Comparison of ENCODE assay signal across 12 mouse cellular contexts in the genomic region with DNA sequence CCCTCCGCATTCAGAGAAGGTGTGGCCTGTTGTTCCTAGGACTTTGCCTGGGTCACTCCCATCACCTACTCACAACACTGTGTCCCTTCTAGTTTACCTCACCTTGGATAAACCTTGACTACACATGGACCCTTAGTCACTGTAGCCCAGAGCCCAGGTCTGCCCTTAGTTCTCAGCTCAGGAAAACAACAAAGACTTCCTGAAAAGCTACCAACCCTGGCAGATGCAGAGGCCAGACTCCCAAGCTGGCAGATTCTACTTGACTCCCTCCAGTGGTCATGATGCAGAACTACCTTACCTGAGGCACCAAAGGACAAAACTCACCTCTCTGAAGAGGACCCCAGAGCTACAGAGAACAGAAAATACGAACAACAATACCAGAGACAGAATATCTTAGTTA. TPM values are rescaled to one million over a fixed set of nuclear protein-coding genes. Genes with fewer than 3 reads are reported as not detected.
DNase-seq lines count a peak whose midpoint lies in the region; ATAC-seq and TF ChIP-seq lines count a peak whose summit lies in the region.
"Had no signal": no experiment of that assay in that cellular context is flagged by ENCODE, and none has a peak within 500 bp of the region (broad histone marks: within the 10 kb centered on the region; RNA-seq: fewer than 3 reads in every experiment).

No protein-coding gene starts in this region.

- POLR2A ChIA-PET in Patski (lab: Charles Lee): interaction anchor here (1.0 to 1.7 kb wide), 3 partner anchors 13 to 108 kb away, joined by 3 to 4 read pairs (median 3); no protein-coding TSS in a partner anchor

- WGBS in heart, postnatal 0 days: 62% methylated on average over 2 of the region's 2 CpGs
- 45% methylated on average over 2 of the region's 2 CpGs for WGBS in intestine, postnatal 0 days

- no peak overlapping the region for H3K9ac ChIP-seq in heart, postnatal 0 days (replicated peaks; ENCODE audit: low read depth, low read length)
- H3K9ac ChIP-seq in intestine, postnatal 0 days (ENCODE audit: low read depth, low read length): no peak overlapping the region
- H3K9ac ChIP-seq: embryonic facial prominence, embryonic 13.5 days; heart, embryonic 15.5 days had no signal

- TF ChIP-seq EP300 in heart, postnatal 0 days (IDR thresholded peaks at IDR 0.05; ENCODE audit: low read depth): no peak

- no peaks in the 10 kb centered on the region for H3K9me3 ChIP-seq in heart, postnatal 0 days (replicated peaks; ENCODE audit: control insufficient read depth, low read length)
- no peaks in the 10 kb centered on the region for H3K9me3 ChIP-seq in intestine, postnatal 0 days (ENCODE audit: control insufficient read depth)
- H3K9me3 ChIP-seq: embryonic facial prominence, embryonic 13.5 days; heart, embryonic 15.5 days had no signal

- peak; percentile 49 for TF ChIP-seq CTCF in heart, postnatal 0 days (IDR thresholded peaks at IDR 0.05; ENCODE audit: low read depth)
- TF ChIP-seq CTCF in Patski (IDR thresholded peaks at IDR 0.05): peak; percentile 74
- TF ChIP-seq CTCF in intestine, postnatal 0 days (IDR thresholded peaks at IDR 0.05; ENCODE audit: low read depth): peak; percentile 81

- H3K36me3 ChIP-seq in heart, postnatal 0 days (replicated peaks; ENCODE audit: control insufficient read depth, insufficient read depth, low read length): no peaks in the 10 kb centered on the region
- H3K36me3 ChIP-seq in intestine, postnatal 0 days (ENCODE audit: control insufficient read depth, insufficient read depth): no peaks in the 10 kb centered on the region
- H3K36me3 ChIP-seq: embryonic facial prominence, embryonic 13.5 days; heart, embryonic 15.5 days had no signal

- no peak overlapping the region for H3K4me3 ChIP-seq in heart, postnatal 0 days (ENCODE audit: low read depth, low read length)
- no peak overlapping the region for H3K4me3 ChIP-seq in intestine, postnatal 0 days (ENCODE audit: low read depth, low read length)
- H3K4me3 ChIP-seq: embryonic facial prominence, embryonic 13.5 days; heart, embryonic 15.5 days; myocyte had no signal

- CTCF ChIA-PET in Patski (lab: Charles Lee): interaction anchor here (0.7 to 6.8 kb wide), 13 partner anchors 9 to 227 kb away, joined by 3 to 54 read pairs (median 4); a partner anchor contains a TSS

- no peaks in the 10 kb centered on the region for H3K27me3 ChIP-seq in heart, postnatal 0 days (ENCODE audit: control insufficient read depth, insufficient read depth, low read length)
- H3K27me3 ChIP-seq in Patski: no peaks in the 10 kb centered on the region
- H3K27me3 ChIP-seq in intestine, postnatal 0 days (replicated peaks; ENCODE audit: control insufficient read depth, insufficient read depth, low read length): no peaks in the 10 kb centered on the region
- H3K27me3 ChIP-seq: embryonic facial prominence, embryonic 13.5 days; heart, embryonic 15.5 days had no signal

- DNase-seq in heart, postnatal 0 days (ENCODE audit: low spot score): no peak
- no peak for DNase-seq in heart, adult 8-10 months (ENCODE audit: low spot score)
- DNase-seq in 3T3-L1 (ENCODE audit: low read depth, low spot score): peak; percentile 57
- DNase-seq in Patski (ENCODE audit: low read depth, low spot score): no peak
- no peak for DNase-seq in ovary, postnatal 14 days (ENCODE audit: low spot score)
- no peak for DNase-seq in adrenal gland, adult 18-20 months (ENCODE audit: low spot score in 2 of 2)
- DNase-seq in heart, postnatal 10 days: no peak

- no peak for ATAC-seq in heart, postnatal 0 days (ENCODE audit: insufficient read depth, low read depth)
- ATAC-seq in Patski: peak; percentile 29
- peak; percentile 80 for ATAC-seq in intestine, postnatal 0 days

- intact Hi-C loops in heart, postnatal 10 days (cut with DNase I): loop anchor here (2.0 kb wide), 1 partner anchor 197 kb away; no protein-coding TSS in a partner anchor

- H3K4me1 ChIP-seq in heart, postnatal 0 days (ENCODE audit: control insufficient read depth, insufficient read depth): peaks cover 7% of the 10 kb centered on the region; the same call in 1 of the 2 replicates
- no peaks in the 10 kb centered on the region; the same call in 1 of the 2 replicates for H3K4me1 ChIP-seq in intestine, postnatal 0 days (replicated peaks; ENCODE audit: control insufficient read depth, insufficient read depth, low read length)
- H3K4me1 ChIP-seq: embryonic facial prominence, embryonic 13.5 days had no signal

- no peak overlapping the region for H3K27ac ChIP-seq in heart, postnatal 0 days (ENCODE audit: low read depth)
- no peak overlapping the region for H3K27ac ChIP-seq in intestine, postnatal 0 days (ENCODE audit: low read depth, low read length)
- H3K27ac ChIP-seq: embryonic facial prominence, embryonic 13.5 days; heart, embryonic 15.5 days had no signal

- H3K4me2 ChIP-seq in heart, postnatal 0 days (ENCODE audit: low read depth, low read length): no peak overlapping the region
- H3K4me2 ChIP-seq in intestine, postnatal 0 days (replicated peaks; ENCODE audit: low read depth): no peak overlapping the region
- H3K4me2 ChIP-seq: embryonic facial prominence, embryonic 13.5 days; heart, embryonic 15.5 days had no signal

- in situ Hi-C loops in Patski (cut with MboI; ENCODE audit: low pct_unique_long_range_greater_than_20kb): no loop called here

RNA-seq across cellular contexts. Expression of a gene that starts 9.4 kb away (rescaled TPM):
- 0.35 TPM in 1 of 2 replicates, not detected in the other for total RNA-seq in heart, postnatal 0 days (2014; rRNA removed; ENCODE audit: low replicate concordance)
- polyA plus RNA-seq in heart, postnatal 0 days (2015; fragmentation: Nextera tagmentation; extraction: Ambion mirVana): not detected in 2 replicates
- not detected for total RNA-seq in heart, adult 8-10 months (2022)
- 20.4 TPM for polyA plus RNA-seq in Patski (2021)
- 110 and 119 TPM in 2 replicates for polyA plus RNA-seq in intestine, postnatal 0 days (2015; fragmentation: Nextera tagmentation; extraction: Ambion mirVana)
- total RNA-seq in adrenal gland, adult 18-20 months (2021): under 1 TPM; 0.35 to 0.36 TPM
- total RNA-seq in heart, postnatal 10 days (2021): under 1 TPM in 1 of 2 experiments, not detected in 1; 0.10 TPM
- polyA plus RNA-seq: embryonic facial prominence, embryonic 13.5 days; heart, embryonic 15.5 days had no signal

RNA-seq across cellular contexts. Expression of a gene that starts 18.9 kb away (rescaled TPM):
- 79.3 and 94.6 TPM in 2 replicates for total RNA-seq in heart, postnatal 0 days (2014; rRNA removed; ENCODE audit: low replicate concordance)
- 32.7 and 34.4 TPM in 2 replicates for polyA plus RNA-seq in heart, postnatal 0 days (2015; fragmentation: Nextera tagmentation; extraction: Ambion mirVana)
- total RNA-seq in heart, adult 8-10 months (2022): 100 to 1,000 TPM; 207 to 245 (median 212) TPM
- 120 TPM for polyA plus RNA-seq in Patski (2021)
- polyA plus RNA-seq in intestine, postnatal 0 days (2015; fragmentation: Nextera tagmentation; extraction: Ambion mirVana): 12.9 and 13.4 TPM in 2 replicates
- 10 to 100 TPM; 33.1 to 38.4 TPM for total RNA-seq in adrenal gland, adult 18-20 months (2021)
- total RNA-seq in heart, postnatal 10 days (2021): 100 to 1,000 TPM; 160 to 180 TPM

RNA-seq across cellular contexts. Expression of a gene that starts 36.2 kb away (rescaled TPM):
- total RNA-seq in heart, postnatal 0 days (2014; rRNA removed; ENCODE audit: low replicate concordance): not detected in 2 replicates
- not detected in 2 replicates for polyA plus RNA-seq in heart, postnatal 0 days (2015; fragmentation: Nextera tagmentation; extraction: Ambion mirVana)
- total RNA-seq in heart, adult 8-10 months (2022): not detected
- 23.7 TPM for polyA plus RNA-seq in Patski (2021)
- polyA plus RNA-seq in intestine, postnatal 0 days (2015; fragmentation: Nextera tagmentation; extraction: Ambion mirVana): 0.04 and 0.20 TPM in 2 replicates
- total RNA-seq in adrenal gland, adult 18-20 months (2021): under 1 TPM in 1 of 2 experiments, not detected in 1; 0.07 TPM
- total RNA-seq in heart, postnatal 10 days (2021): not detected
- total RNA-seq: left cerebral cortex, postnatal 25 days had no signal
- polyA plus RNA-seq: embryonic facial prominence, embryonic 13.5 days; heart, embryonic 15.5 days; myocyte had no signal
